Mouse (Mus musculus) E14TG2a.4 (cell line): ENCODE results near the gene Mmp15.

ENCODE experiments used
- H3K27me3 ChIP-seq: 2 replicates; pipeline ENCODE4 v1.6.1; 2014; ENCODE audit warnings: low read length, control low read depth; ENCODE audit not compliant: insufficient read depth
- H3K36me3 ChIP-seq: 2 replicates; pipeline ENCODE4 v1.6.1; 2014; ENCODE audit warnings: low read length, control low read depth; ENCODE audit not compliant: insufficient read depth
- H3K4me1 ChIP-seq: replicated peaks from 2 replicates; pipeline ENCODE4 v1.6.1; 2014; ENCODE audit warnings: low read depth, low read length, control low read depth
- H3K4me3 ChIP-seq: replicated peaks from 2 replicates; pipeline ENCODE4 v1.5.1; 2014; ENCODE audit warnings: mild to moderate bottlenecking, low read length
- H3K9me3 ChIP-seq: 2 replicates; pipeline ENCODE4 v1.6.1; 2014; ENCODE audit warnings: low read length, control low read depth
- CTCF ChIP-seq: conservative IDR thresholded peaks from 2 replicates; pipeline ENCODE4 v1.5.1; 2014; ENCODE audit warnings: low read length
- NANOG ChIP-seq: IDR thresholded peaks from 2 replicates; pipeline ENCODE4 v1.6.1; 2014; ENCODE audit warnings: borderline replicate concordance, low read length, mixed read lengths
- POU5F1 ChIP-seq: IDR thresholded peaks from 2 replicates; pipeline ENCODE4 v1.6.1; 2014; ENCODE audit warnings: low read length, borderline replicate concordance

Mmp15 gene

GRCm38 (mm10) chr8:95348811-95349630 lies 3.0 kb upstream of the Mmp15 start:
- Histone ChIP-seq H3K27me3 (peaks cover 47% of the 10 kb centered on the region), H3K4me1 (peaks cover 39% of the 10 kb centered on the region), H3K4me3 (no peak overlapping the region), H3K36me3 (peaks cover 21% of the 10 kb centered on the region), H3K9me3 (no peaks in the 10 kb centered on the region)
- TF ChIP-seq CTCF (no peak), POU5F1 (no peak), NANOG (no peak)

- Histone ChIP-seq H3K4me3 (peak overlapping the region; percentile 93), H3K4me1 (peaks cover 40% of the 10 kb centered on the region), H3K27me3 (peaks cover 72% of the 10 kb centered on the region), H3K36me3 (0 out of 2 replicates have a peak, but pooled peaks cover under 1% of the 10 kb centered on the region), H3K9me3 (no peaks in the 10 kb centered on the region)
- TF ChIP-seq CTCF (0 out of 2 replicates have a peak, but pooled peaks have one; percentile 5), POU5F1 (no peak)
Observed at GRCm38 (mm10) chr8:95351461-95351860, 607 bp upstream of the Mmp15 start.

DNA sequence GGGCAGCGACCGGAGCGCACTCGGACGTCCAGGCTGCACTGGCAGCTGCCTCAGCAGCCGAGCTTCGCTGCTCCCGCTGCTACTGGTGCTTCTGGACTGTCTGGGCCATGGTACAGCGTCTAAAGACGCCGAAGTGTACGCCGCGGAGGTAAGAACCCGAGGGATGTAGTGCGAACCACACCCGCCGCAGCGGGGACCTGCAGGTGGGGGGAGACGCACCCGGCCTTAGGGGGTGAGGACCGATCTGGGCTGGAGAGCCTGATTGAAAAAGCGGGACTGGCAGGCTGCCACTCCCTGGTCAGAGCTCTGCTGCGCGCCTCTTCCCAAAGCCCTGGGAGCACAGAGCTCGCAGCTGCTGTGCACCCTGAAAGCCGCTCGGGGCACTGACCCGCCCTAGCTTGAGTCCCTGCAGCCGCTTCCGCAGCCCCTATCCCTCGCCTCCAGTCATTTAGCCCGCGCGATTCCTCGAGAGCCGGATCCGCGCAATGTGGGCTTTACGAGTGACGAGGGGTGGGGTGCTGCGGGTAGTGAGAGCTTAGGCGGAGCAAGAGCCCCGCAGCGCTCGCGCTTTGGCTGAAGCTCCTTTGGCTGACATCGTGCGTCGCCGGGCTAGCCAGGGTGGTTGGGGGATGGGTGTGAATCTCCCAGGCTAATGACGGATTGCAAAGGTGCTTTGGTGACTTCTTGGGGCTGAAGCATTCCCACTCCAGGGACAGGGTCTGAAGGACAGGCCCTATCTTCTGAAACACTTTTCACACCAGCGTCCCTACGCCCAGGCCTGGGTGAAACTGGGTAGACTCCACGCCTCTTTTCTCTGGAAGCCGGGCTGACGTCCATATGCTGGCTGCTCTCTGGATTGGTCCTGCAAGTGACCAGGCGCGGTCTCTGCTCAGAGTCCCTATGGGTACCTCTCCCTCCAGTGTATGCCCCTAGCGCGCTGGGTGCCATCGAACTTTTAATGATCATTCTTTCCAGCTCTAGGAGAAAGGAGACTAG lies 1.1 kb downstream of the Mmp15 start:
- H3K9me3 ChIP-seq: no peaks in the 10 kb centered on the region
- H3K36me3 ChIP-seq: no peaks in the 10 kb centered on the region
- peak overlapping the region; percentile 93 for H3K4me3 ChIP-seq
- peaks cover 53% of the 10 kb centered on the region for H3K4me1 ChIP-seq
- TF ChIP-seq POU5F1: no peak
- no peak for TF ChIP-seq CTCF
- no peak for TF ChIP-seq NANOG
- peaks cover 77% of the 10 kb centered on the region for H3K27me3 ChIP-seq

DNA sequence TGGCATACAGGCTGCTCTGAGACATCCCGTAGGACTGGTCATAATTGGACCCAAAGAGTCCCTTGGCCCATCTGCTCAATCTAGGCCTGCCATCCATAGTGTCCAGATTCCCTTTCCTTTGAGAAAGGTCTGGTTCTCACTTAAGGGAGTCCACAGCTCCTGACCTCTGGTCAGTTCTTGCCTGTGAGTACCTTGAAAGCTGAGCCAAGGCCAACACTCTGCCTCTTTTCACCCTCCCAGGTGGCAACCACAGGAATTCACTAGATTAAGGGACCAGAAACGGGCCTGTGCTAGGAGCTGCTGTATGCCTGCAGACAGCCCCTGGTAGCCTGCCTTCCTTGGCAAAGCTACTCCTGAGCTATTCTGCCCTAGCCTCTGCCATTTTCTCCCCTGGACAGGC lies 2.5 kb downstream of the Mmp15 start:
- H3K4me1 ChIP-seq: peaks cover 56% of the 10 kb centered on the region

DNA sequence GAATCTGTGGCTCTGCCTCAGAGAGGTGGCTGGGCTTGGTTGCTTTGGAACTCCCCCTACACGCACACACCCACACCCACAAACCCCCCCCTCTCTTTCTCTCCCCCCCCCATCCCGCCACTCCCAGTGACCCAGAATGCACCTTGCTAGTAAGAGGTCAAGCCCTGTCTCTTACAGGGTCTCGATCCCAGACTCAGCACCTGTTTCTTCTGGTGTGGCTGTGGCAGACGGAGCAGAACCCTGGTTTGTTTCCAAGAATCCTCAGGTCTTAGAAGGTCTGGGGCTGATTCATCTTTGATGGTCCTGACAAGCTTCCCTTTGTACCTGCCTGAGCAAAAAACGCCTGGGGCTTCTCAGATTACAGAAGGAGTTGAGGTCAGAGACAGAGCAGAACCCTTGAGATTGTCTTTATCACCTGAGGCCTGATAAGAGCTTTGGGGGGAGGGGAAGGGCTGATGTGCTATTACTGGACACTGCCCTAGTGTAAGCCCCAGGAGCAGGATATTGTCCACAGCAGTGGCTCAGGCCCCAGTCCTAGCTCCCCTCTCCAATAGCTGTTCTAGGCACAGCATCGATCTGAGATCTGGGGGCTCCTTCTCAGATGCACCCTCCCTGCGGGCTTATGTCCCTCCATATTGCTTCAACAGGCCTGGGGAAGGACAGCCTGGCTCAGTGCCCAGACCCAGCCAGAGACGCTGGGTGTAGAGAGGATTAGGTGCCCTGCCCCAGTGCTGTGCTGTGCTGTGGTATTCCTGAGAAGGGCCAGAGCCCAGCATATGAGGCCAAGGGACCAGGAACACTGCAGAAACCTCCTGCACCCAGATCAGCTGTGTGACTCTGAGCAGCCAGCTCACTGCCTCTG lies 6.7 kb downstream of the Mmp15 start:
- Histone ChIP-seq H3K9me3 (no peaks in the 10 kb centered on the region), H3K4me1 (peaks cover 33% of the 10 kb centered on the region), H3K36me3 (no peaks in the 10 kb centered on the region), H3K4me3 (no peak overlapping the region), H3K27me3 (peaks cover 37% of the 10 kb centered on the region)
- TF ChIP-seq POU5F1 (no peak), CTCF (no peak), NANOG (no peak)

More for the DNA sequence above, 2.5 kb downstream of the Mmp15 start:
- H3K4me3 ChIP-seq: no peak overlapping the region
- H3K36me3 ChIP-seq: no peaks in the 10 kb centered on the region
- no peaks in the 10 kb centered on the region for H3K9me3 ChIP-seq
- H3K27me3 ChIP-seq: peaks cover 70% of the 10 kb centered on the region
- no peak for TF ChIP-seq POU5F1

DNA sequence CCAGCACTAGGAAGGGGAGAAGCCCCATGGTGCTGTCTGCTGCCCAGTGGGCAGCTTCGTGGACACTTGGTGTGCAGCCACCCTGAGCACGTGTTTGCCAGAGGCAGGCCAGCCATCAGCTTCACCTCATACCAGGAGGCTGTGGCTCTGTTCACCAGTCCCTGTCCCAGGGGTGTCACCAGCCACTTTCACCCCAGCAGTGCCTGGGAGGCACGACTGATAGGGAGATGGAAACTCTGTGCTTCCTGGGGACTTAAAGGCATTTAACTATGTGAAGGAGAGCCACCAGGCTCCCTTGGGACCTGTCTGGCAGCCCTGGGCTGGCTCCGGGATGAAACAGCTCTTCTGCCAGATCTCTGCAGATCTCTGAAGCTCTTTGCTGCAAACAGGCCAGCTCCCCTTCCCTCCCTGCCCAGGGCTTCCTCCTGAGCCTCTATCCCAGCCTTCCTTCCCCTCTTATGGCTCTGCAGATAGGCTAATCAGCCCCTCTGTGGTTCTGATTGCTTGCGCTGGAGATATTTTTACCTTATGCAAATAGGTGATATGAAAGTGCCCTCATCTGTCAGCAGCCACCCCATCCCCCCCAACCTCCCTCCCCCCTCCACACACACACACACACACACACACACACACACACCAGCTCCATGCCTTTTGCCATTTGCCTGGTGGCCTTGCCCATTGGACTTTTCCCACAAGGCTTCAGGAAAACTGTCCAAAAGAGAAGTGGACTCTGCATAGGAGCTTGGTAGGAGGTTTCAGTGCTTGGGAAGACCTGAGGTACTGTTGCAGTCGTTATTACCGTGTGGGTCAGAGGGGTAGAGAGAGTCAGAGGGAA lies 8.3 kb downstream of the Mmp15 start:
- no peak overlapping the region for H3K4me3 ChIP-seq
- H3K9me3 ChIP-seq: no peaks in the 10 kb centered on the region
- peaks cover 21% of the 10 kb centered on the region for H3K27me3 ChIP-seq
- H3K4me1 ChIP-seq: peaks cover 28% of the 10 kb centered on the region
- no peak for TF ChIP-seq NANOG
- TF ChIP-seq CTCF: no peak
- no peaks in the 10 kb centered on the region for H3K36me3 ChIP-seq

DNA sequence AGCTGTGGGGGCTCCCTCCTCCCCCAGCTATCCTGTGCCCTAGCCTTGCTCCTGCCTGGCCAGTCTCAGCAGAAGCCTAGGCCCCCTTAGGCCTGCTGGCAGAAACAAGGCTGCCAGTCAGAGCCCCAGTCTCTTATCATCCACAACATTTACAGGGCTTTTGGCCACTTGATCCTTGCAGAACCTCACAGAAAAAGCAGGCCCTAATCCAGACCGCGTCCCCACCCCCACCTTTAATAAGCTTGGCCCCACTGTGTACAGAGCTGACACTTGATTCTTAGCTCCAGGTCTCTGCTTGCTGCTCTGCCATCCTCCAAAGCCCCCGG lies 8.9 kb downstream of the Mmp15 start:
- Histone ChIP-seq H3K9me3 (no peaks in the 10 kb centered on the region), H3K27me3 (peaks cover 15% of the 10 kb centered on the region), H3K36me3 (no peaks in the 10 kb centered on the region), H3K4me3 (no peak overlapping the region), H3K4me1 (peaks cover 28% of the 10 kb centered on the region)
- TF ChIP-seq NANOG: no peak
- no peak for TF ChIP-seq POU5F1
- TF ChIP-seq CTCF: no peak
